Mouse (Mus musculus) lung, postnatal 0 days (tissue): ENCODE data around the gene Fem1a. TPM values are rescaled to one million over a fixed set of nuclear protein-coding genes. Genes with fewer than 3 reads are reported as not detected.
A peak's percentile ranks its signal among the peaks of the same experiment; 100 is the strongest.

Source experiments
- ATAC-seq: fragments of 200-750 bp; cut with Nextera tagmentation; 2 replicates; pipeline ENCODE4 v1.8.0; 2017; ENCODE audit warnings: moderate library complexity
- DNase-seq: peaks from one replicate; pipeline ENCODE4 v3.0.0-alpha.2; 2016; ENCODE audit warnings: low spot score
- H3K27ac ChIP-seq: fragments of 300-500 bp; sonication (generic); 2 replicates; pipeline ENCODE4 v1.5.1; 2014; ENCODE audit warnings: antibody characterized with exemption, mild to moderate bottlenecking, low read length, mixed read lengths
- H3K27me3 ChIP-seq: fragments of 300-500 bp; sonication (generic); replicated peaks from 2 replicates; pipeline ENCODE4 v1.6.1; 2014; ENCODE audit warnings: low read length, mixed read lengths; ENCODE audit not compliant: insufficient read depth
- H3K36me3 ChIP-seq: fragments of 300-500 bp; sonication (generic); 2 replicates; pipeline ENCODE4 v1.6.1; 2014; ENCODE audit warnings: low read length, mixed read lengths; ENCODE audit not compliant: insufficient read depth
- H3K4me1 ChIP-seq: fragments of 300-500 bp; sonication (generic); 2 replicates; pipeline ENCODE4 v1.6.1; 2014; ENCODE audit warnings: antibody characterized with exemption, low read depth, low read length, mixed read lengths; ENCODE audit not compliant: insufficient read depth
- H3K4me2 ChIP-seq: fragments of 300-500 bp; sonication (generic); replicated peaks from 2 replicates; pipeline ENCODE4 v1.6.1; 2014; ENCODE audit warnings: low read depth, mild to moderate bottlenecking, low read length, moderate library complexity, mixed read lengths
- H3K4me3 ChIP-seq: fragments of 300-500 bp; sonication (generic); 2 replicates; pipeline ENCODE4 v1.5.1; 2014; ENCODE audit warnings: low read depth, low read length
- H3K9ac ChIP-seq: fragments of 300-500 bp; sonication (generic); replicated peaks from 2 replicates; pipeline ENCODE4 v1.6.1; 2014; ENCODE audit warnings: low read depth, mild to moderate bottlenecking
- H3K9me3 ChIP-seq: fragments of 300-500 bp; sonication (generic); 2 replicates; pipeline ENCODE4 v1.6.1; 2016; ENCODE audit warnings: low read length, mixed read lengths
- CTCF ChIP-seq: IDR thresholded peaks from 2 replicates; pipeline ENCODE4 v1.5.1; 2016; ENCODE audit warnings: antibody characterized with exemption, mild to moderate bottlenecking
- EP300 ChIP-seq: IDR thresholded peaks from 2 replicates; pipeline ENCODE4 v1.6.1; 2016; ENCODE audit warnings: antibody characterized with exemption, mild to moderate bottlenecking, control low read depth
- WGBS: fragments of 180-500 bp; shearing (Covaris S2); extraction: QIAGEN DNeasy Blood & Tissue Kit; methylation state at CpG from one replicate; pipeline ENCODE4 v1.1.7; 2014; 5-methylcytosine and 5-hydroxymethylcytosine counted together
- polyA plus RNA-seq: library from polyadenylated mRNA; unstranded; fragments of >200 nt; fragmentation: Nextera tagmentation; extraction: Ambion mirVana; gene quantifications from 2 replicates; pipeline ENCODE4 v1.2.1, GENCODE M21; 2015

Gene Fem1a
- polyA plus RNA-seq, 1 experiment from 2014 or later = 8.4 TPM

DNA sequence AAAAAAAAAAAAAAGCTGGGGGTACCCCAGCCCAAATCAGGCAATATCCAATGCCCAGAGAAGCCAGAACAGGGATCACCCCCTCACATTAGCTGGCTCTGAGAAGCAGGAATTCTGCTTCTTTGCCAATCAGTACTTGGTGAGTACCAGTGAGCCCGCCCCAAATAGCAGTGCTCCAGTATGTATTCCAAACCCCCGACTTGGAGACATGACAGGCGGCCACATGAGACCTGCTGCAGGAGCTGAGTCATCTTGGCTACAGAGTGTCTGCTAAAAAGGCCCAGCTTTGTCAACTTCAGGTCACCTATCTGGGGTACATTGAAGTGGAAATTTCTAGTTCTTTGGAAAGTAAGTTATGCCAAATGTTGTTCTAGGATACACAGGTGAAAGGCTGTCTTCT, 30.0 kb upstream of the Fem1a start:
- TF ChIP-seq CTCF (no peak), EP300 (no peak)
- DNase-seq = no peak
- 63% methylated on average over 3 of the region's 3 CpGs for WGBS

GRCm38 (mm10) chr17:56229943-56230342, 26.7 kb upstream of the Fem1a start:
- Histone ChIP-seq H3K36me3 (no peaks in the 10 kb centered on the region), H3K4me3 (no peak overlapping the region), H3K4me2 (no peak overlapping the region), H3K27me3 (no peaks in the 10 kb centered on the region), H3K9me3 (no peaks in the 10 kb centered on the region), H3K27ac (no peak overlapping the region), H3K9ac (no peak overlapping the region), H3K4me1 (no peaks in the 10 kb centered on the region)
- TF ChIP-seq CTCF (no peak), EP300 (no peak)
- 55% methylated on average over 10 of the region's 10 CpGs for WGBS
- no peak for ATAC-seq
- no peak for DNase-seq

More for the DNA sequence above, 30.0 kb upstream of the Fem1a start:
- H3K4me2 ChIP-seq = no peak overlapping the region
- H3K4me1 ChIP-seq = no peaks in the 10 kb centered on the region
- ATAC-seq = no peak
- no peak overlapping the region for H3K9ac ChIP-seq
- H3K27me3 ChIP-seq = no peaks in the 10 kb centered on the region
- H3K27ac ChIP-seq = no peak overlapping the region
- no peak overlapping the region for H3K4me3 ChIP-seq
- H3K9me3 ChIP-seq = no peaks in the 10 kb centered on the region
- no peaks in the 10 kb centered on the region for H3K36me3 ChIP-seq

GRCm38 (mm10) chr17:56233389-56233788, 23.2 kb upstream of the Fem1a start:
- DNase-seq (no peak), ATAC-seq (no peak)
- no peak overlapping the region for H3K4me2 ChIP-seq
- no peaks in the 10 kb centered on the region for H3K27me3 ChIP-seq
- no peak overlapping the region for H3K27ac ChIP-seq
- no peak overlapping the region for H3K4me3 ChIP-seq
- H3K4me1 ChIP-seq = no peaks in the 10 kb centered on the region
- TF ChIP-seq CTCF = no peak
- no peak for TF ChIP-seq EP300
- no peak overlapping the region for H3K9ac ChIP-seq
- 55% methylated on average over 8 of the region's 8 CpGs for WGBS
- H3K9me3 ChIP-seq = no peaks in the 10 kb centered on the region
- no peaks in the 10 kb centered on the region for H3K36me3 ChIP-seq

- H3K9ac ChIP-seq = no peak overlapping the region
- no peak overlapping the region for H3K4me2 ChIP-seq
- H3K4me1 ChIP-seq = no peaks in the 10 kb centered on the region
- no peak overlapping the region for H3K27ac ChIP-seq
- no peak for TF ChIP-seq EP300
- ATAC-seq (peak; percentile 47), DNase-seq (peak; percentile 36)
- H3K4me3 ChIP-seq = no peak overlapping the region
- H3K9me3 ChIP-seq = no peaks in the 10 kb centered on the region
- WGBS = under 1% methylated on average over 14 of the region's 14 CpGs
- no peaks in the 10 kb centered on the region for H3K27me3 ChIP-seq
- no peaks in the 10 kb centered on the region for H3K36me3 ChIP-seq
Observed at GRCm38 (mm10) chr17:56233818-56234469, 22.7 kb upstream of the Fem1a start.

GRCm38 (mm10) chr17:56241541-56242401, 14.8 kb upstream of the Fem1a start:
- 2% methylated on average over 33 of the region's 33 CpGs for WGBS
- TF ChIP-seq EP300 (no peak), CTCF (peak; percentile 40; the same call in 1 of the 2 replicates)
- Histone ChIP-seq H3K36me3 (no peaks in the 10 kb centered on the region), H3K4me1 (no peaks in the 10 kb centered on the region), H3K27ac (no peak overlapping the region), H3K9ac (no peak overlapping the region), H3K4me2 (no peak overlapping the region), H3K4me3 (no peak overlapping the region), H3K27me3 (no peaks in the 10 kb centered on the region), H3K9me3 (no peaks in the 10 kb centered on the region)
- ATAC-seq (peak; percentile 87), DNase-seq (peak; percentile 91)

DNA sequence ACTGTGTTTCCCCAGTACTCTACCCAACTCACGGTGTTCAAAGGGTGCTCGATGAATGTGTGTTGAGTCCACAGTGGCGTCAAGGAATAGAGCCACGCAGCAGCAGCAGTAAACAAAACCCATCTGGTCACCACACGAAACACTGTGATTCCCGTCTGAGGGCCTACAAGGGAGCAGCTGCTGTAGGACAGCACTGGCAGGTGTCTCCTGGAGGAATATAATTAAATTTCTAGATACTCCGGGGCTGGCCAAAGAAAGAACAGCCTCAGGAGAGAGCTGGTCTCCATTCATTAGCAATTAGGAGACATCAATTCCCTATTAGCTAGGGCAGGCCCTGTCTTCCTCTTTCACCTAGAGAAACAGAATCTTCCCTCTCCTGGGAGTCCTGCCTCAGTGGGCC, 11.0 kb upstream of the Fem1a start:
- ATAC-seq = no peak
- Histone ChIP-seq H3K36me3 (no peaks in the 10 kb centered on the region), H3K9me3 (no peaks in the 10 kb centered on the region), H3K4me2 (no peak overlapping the region), H3K9ac (no peak overlapping the region), H3K27ac (no peak overlapping the region), H3K4me3 (no peak overlapping the region), H3K4me1 (no peaks in the 10 kb centered on the region), H3K27me3 (no peaks in the 10 kb centered on the region)
- DNase-seq = no peak
- no peak for TF ChIP-seq CTCF
- no peak for TF ChIP-seq EP300
- WGBS = 60% methylated on average over 7 of the region's 7 CpGs
